Mouse (Mus musculus) cerebellum, adult 2 months (tissue): Measurements from ENCODE around the gene Ppargc1a. TPM values are rescaled to one million over a fixed set of nuclear protein-coding genes. Genes with fewer than 3 reads are reported as not detected.

Experiments used
- DNase-seq, 2 experiments: peaks; one replicate each; pipeline ENCODE4 v3.0.0; 2021
- H3K27ac ChIP-seq: fragments of 200-500 bp; 2 replicates; pipeline ENCODE4 v1.5.1; 2012; ENCODE audit warnings: low read length, control low read depth, inconsistent platforms; ENCODE audit not compliant: insufficient read depth
- H3K27me3 ChIP-seq: fragments of 200-500 bp; 2 replicates; pipeline ENCODE4 v1.6.1; 2012; ENCODE audit warnings: inconsistent platforms, mild to moderate bottlenecking, low read length, moderate library complexity; ENCODE audit not compliant: control insufficient read depth, insufficient read depth
- H3K4me1 ChIP-seq: fragments of 200-500 bp; 2 replicates; pipeline ENCODE4 v1.6.1; 2011; ENCODE audit warnings: low read length; ENCODE audit not compliant: control insufficient read depth, insufficient read depth
- H3K4me3 ChIP-seq: fragments of 200-500 bp; replicated peaks from 2 replicates; pipeline ENCODE3; 2011; ENCODE audit warnings: mild to moderate bottlenecking, low read depth, low read length, control low read depth; ENCODE audit not compliant: insufficient read depth
- CTCF ChIP-seq: fragments of 200-500 bp; IDR thresholded peaks from 2 replicates; pipeline ENCODE4 v1.5.1; 2011; ENCODE audit warnings: low read depth, mild to moderate bottlenecking, control low read depth, low read length, moderate library complexity, borderline replicate concordance; ENCODE audit not compliant: insufficient read depth
- POLR2A ChIP-seq: fragments of 200-500 bp; IDR thresholded peaks from 2 replicates; pipeline ENCODE4 v1.6.1; 2011; ENCODE audit warnings: low read length, control low read depth, borderline replicate concordance; ENCODE audit not compliant: insufficient read depth
- whole genome bisulfite sequencing: fragments of 180-500 bp; shearing (Covaris S2); methylation state at CpG from one replicate; pipeline ENCODE4 v1.1.7; 2018; 5-methylcytosine and 5-hydroxymethylcytosine counted together
- polyA plus RNA-seq: library from polyadenylated mRNA; depleted of rRNA; stranded (reverse); fragments of >200 nt; gene quantifications from 2 replicates; pipeline ENCODE4 v1.2.3, GENCODE M21; 2012; rRNA removed

Gene Ppargc1a
- 24.8 and 25.9 TPM in 2 replicates for polyA plus RNA-seq

DNA sequence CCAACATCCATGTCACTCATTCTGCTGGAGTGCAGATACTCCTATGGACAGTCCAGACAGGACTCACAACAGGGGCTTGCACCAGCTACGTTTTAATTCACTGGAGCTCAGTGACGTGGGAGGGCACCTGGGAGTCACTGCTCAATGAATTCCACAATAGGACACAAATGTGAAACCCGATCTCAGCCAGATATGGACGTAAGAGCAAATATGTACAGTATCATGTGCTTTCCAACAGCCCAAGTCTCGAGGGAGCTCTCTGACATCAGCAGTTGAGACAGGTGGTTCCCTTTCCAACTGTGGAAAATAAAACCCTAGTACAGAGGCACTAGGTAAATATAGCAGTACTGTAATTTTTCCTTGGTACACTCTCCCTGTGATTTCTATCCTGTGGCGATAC lies at the start of gene Ppargc1a:
Gene Ppargc1a (minus strand): TSS at position 68 of the 400 bp plus-strand sequence.
- 12% methylated on average over 6 of the region's 6 CpGs for WGBS
- TF ChIP-seq CTCF: no peak
- TF ChIP-seq POLR2A: no peak
- no peaks in the 10 kb centered on the region for H3K27me3 ChIP-seq
- peak in 1 of 2 experiments; percentile 4 for DNase-seq
- no peak within 1 kb of the TSS for H3K4me3 ChIP-seq
- H3K27ac ChIP-seq: peak within 1 kb of the TSS; percentile 11; the same call in 1 of the 2 replicates
- H3K4me1 ChIP-seq: no peaks in the 10 kb centered on the region

DNA sequence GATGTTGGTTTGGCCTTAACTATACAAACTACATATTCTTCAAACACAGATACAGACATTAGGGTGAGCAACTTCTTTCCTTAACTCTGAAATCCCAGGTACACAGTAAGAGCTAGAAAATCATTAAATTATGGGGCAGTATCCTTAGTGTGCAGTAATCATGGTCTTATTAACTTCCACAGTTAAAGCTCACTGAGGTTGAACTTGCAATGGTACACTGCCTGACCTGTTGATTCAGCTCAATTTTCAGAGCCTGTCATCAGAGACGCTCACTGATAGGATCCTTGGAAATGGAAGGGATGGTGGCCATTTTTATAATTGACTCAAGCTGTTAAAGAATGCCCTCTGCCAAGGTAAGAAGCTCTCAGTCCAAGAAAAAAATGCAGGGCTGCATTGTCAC lies 49.4 kb upstream of the Ppargc1a start:
- TF ChIP-seq POLR2A (no peak), CTCF (no peak)
- Histone ChIP-seq H3K4me1 (no peaks in the 10 kb centered on the region), H3K27ac (no peak overlapping the region), H3K4me3 (no peak overlapping the region), H3K27me3 (no peaks in the 10 kb centered on the region)
- WGBS: 26% methylated on average over 1 of the region's 1 CpGs
- DNase-seq: no peak

GRCm38 (mm10) chr5:51612049-51612448 lies 44.5 kb upstream of the Ppargc1a start:
- TF ChIP-seq POLR2A (no peak), CTCF (no peak)
- Histone ChIP-seq H3K27ac (no peak overlapping the region), H3K4me1 (no peaks in the 10 kb centered on the region), H3K4me3 (no peak overlapping the region), H3K27me3 (no peaks in the 10 kb centered on the region)
- WGBS: 28% methylated on average over 4 of the region's 4 CpGs
- peak in 1 of 2 experiments; percentile 38 for DNase-seq

GRCm38 (mm10) chr5:51607686-51608480 lies 40.4 kb upstream of the Ppargc1a start:
- no peak overlapping the region for H3K27ac ChIP-seq
- no peaks in the 10 kb centered on the region for H3K4me1 ChIP-seq
- H3K4me3 ChIP-seq: no peak overlapping the region
- no peaks in the 10 kb centered on the region for H3K27me3 ChIP-seq
- WGBS: 63% methylated on average over 6 of the region's 6 CpGs
- no peak for TF ChIP-seq POLR2A
- TF ChIP-seq CTCF: no peak
- no peak for DNase-seq

DNA sequence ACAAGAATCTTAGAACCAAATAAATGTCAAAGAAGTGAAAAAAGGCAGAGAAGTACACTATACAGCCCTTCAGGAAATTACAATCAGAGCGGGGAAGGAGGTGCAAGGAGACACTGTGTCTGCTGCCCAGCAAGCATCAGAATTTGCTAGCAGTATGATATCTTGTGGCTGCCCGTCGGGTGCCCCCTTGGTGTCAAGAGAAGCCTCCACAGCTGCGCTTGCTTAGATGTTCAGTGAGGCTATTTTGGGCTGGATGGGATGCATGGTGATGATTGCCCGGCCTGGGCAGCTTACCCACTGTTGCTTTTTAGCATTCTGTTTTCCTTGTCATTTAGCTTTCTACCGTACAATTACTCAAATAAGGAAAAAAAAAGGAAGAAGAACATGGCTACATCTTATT lies 32.0 kb upstream of the Ppargc1a start:
- no peak for DNase-seq
- no peak overlapping the region for H3K4me3 ChIP-seq
- no peaks in the 10 kb centered on the region for H3K27me3 ChIP-seq
- H3K4me1 ChIP-seq: no peaks in the 10 kb centered on the region; the same call in 1 of the 2 replicates
- no peak overlapping the region for H3K27ac ChIP-seq
- TF ChIP-seq POLR2A: no peak
- no peak for TF ChIP-seq CTCF
- WGBS: 77% methylated on average over 6 of the region's 6 CpGs

DNA sequence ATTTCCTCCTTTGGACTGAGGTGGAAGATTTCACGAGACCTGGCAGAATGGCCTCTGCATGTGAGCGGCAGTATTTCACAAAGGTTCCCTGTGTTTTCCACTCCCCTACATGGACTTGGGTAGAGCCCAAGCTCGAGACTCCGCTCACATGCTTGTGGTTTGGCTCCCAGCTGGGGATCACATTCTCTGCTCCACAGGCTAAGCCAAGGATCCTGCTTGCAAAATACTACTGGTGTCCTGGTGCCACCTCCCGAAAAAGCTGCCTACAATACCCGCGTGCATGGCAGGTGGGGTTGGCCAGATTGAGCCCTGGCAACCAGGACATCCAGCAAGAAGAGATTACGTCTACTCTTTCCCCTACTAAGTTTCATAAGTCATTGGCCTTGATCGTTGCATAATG lies 28.1 kb upstream of the Ppargc1a start:
- DNase-seq: peak; percentile 35 to 60
- H3K27me3 ChIP-seq: no peaks in the 10 kb centered on the region
- H3K4me1 ChIP-seq: peaks cover 4% of the 10 kb centered on the region
- TF ChIP-seq CTCF: no peak
- no peak for TF ChIP-seq POLR2A
- no peak overlapping the region for H3K27ac ChIP-seq
- WGBS: 16% methylated on average over 9 of the region's 9 CpGs
- no peak overlapping the region for H3K4me3 ChIP-seq

DNA sequence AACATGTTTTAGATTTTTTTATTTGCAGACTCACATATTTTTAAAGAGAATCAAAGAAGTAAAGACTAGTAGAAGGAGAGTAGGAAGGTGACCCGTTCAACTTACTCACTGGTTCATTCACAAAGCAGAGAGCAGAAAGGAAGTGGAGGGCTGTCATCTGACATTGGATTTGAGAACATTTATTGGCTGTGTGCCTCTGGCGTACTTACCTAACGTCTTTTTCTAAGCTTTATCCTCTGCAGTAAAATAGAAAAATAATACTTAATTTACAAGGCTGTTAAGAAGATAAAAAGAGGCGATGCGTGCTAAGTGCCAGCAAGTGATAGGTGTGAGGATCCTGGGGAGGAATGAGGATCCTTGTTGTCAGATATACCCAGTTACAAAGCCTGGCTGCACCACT lies 24.7 kb upstream of the Ppargc1a start:
- TF ChIP-seq CTCF (no peak), POLR2A (no peak)
- Histone ChIP-seq H3K27me3 (no peaks in the 10 kb centered on the region), H3K27ac (no peak overlapping the region), H3K4me1 (peaks cover 4% of the 10 kb centered on the region), H3K4me3 (no peak overlapping the region)
- 69% methylated on average over 5 of the region's 5 CpGs for WGBS
- no peak for DNase-seq

GRCm38 (mm10) chr5:51591537-51592154 lies 24.1 kb upstream of the Ppargc1a start:
- DNase-seq: no peak
- 31% methylated on average over 11 of the region's 11 CpGs for WGBS
- Histone ChIP-seq H3K27me3 (no peaks in the 10 kb centered on the region), H3K4me1 (peaks cover 4% of the 10 kb centered on the region), H3K27ac (no peak overlapping the region), H3K4me3 (no peak overlapping the region)
- TF ChIP-seq CTCF (no peak), POLR2A (no peak)
